Mouse (Mus musculus) urinary bladder, postnatal 36 days (tissue): ENCODE measurements around the gene Mcoln1.

Source experiments
- DNase-seq, 2 experiments: peaks; one replicate each; pipeline ENCODE4 v3.0.0; 2022; ENCODE audit warnings: low spot score in 2 of 2, mixed read lengths in 1 of 2

Gene Mcoln1

DNA sequence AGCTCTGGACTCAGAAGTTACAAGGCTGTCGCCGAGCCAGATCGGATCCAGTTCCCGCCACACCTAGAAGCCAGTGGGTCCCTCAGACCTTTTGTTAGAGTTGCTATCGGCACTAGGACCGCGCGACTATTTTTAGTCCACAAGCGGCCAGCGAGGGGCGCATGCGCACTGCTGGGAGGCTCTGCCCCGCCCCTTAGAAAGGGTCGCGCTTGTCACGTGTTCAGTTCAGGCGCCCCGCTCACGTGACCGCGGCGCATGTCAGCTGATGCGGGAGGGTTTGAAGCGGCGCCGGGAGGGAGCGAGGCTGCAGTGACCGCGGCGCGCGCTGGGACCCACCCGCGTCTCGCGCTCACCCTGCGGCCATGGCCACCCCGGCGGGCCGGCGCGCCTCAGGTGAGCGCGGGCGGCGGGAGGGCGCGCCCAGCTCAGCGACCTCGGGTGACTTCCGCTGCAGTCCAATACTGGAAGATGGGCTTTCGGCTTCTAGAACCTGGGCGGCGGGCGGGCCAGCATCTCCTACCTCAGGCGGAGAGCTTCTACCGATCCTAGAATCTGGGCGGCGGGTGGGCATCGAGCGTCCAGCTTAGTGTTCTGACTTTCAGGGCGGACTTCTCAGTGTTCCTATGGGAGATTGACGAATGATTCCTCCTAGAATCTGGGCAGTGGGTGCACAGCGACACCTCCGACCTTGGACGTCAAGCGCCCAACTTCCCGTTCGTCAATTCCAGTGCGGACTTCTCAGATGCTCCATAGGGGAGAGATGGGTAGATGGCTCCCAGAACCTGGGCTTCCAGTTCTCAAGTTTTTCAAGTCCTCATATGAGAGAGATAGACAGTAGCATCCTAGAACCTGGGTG is at the start of gene Mcoln1:
Mcoln1 (plus strand) TSS at position 223 of the 856 bp plus-strand sequence.
- peak; percentile 96 to 98 for DNase-seq

DNA sequence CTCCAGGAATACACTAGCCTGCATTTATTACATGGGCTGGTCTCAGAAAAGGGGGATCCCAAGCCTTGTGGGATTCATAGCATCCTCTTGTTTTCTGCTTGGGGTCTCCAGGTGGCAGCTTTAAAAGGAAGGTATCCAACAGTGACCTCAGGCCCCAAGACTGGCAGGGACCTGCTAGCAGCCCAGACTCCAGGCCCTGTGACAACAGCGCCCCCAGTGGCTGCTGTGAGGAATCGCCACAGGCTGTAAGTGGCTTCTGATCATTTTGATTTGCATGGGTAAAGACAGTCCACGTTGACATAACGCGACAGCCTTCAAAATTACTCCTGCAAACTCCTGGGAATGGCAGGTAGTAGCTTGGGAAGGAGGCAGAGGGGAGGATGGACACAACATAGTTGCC is 49.6 kb upstream of the Mcoln1 start:
- peak; percentile 35 to 54 for DNase-seq

- DNase-seq: no peak
Measured at GRCm38 (mm10) chr8:3451992-3452391, 48.3 kb upstream of the Mcoln1 start.

DNA sequence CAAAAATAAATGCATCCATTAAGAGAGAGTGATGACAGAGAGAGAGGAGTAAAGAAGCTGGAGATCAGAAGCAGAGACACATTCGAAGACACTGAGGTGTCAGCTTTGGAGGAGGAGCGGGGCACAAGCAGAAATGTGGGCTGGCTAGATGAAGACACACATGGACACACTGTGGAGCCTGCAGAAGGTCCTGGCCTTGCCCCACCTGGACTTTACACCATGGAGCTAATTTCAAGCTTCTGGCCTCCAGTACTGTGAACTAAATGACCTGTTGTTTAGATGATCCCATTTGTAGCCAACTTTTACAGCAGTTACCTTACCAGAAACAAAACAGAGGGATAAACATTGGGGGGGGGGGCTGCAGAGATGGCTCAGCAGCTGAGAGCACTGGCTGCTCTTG is 37.0 kb upstream of the Mcoln1 start:
- DNase-seq: no peak

- no peak for DNase-seq
Measured at GRCm38 (mm10) chr8:3464309-3464708, 35.9 kb upstream of the Mcoln1 start.

DNA sequence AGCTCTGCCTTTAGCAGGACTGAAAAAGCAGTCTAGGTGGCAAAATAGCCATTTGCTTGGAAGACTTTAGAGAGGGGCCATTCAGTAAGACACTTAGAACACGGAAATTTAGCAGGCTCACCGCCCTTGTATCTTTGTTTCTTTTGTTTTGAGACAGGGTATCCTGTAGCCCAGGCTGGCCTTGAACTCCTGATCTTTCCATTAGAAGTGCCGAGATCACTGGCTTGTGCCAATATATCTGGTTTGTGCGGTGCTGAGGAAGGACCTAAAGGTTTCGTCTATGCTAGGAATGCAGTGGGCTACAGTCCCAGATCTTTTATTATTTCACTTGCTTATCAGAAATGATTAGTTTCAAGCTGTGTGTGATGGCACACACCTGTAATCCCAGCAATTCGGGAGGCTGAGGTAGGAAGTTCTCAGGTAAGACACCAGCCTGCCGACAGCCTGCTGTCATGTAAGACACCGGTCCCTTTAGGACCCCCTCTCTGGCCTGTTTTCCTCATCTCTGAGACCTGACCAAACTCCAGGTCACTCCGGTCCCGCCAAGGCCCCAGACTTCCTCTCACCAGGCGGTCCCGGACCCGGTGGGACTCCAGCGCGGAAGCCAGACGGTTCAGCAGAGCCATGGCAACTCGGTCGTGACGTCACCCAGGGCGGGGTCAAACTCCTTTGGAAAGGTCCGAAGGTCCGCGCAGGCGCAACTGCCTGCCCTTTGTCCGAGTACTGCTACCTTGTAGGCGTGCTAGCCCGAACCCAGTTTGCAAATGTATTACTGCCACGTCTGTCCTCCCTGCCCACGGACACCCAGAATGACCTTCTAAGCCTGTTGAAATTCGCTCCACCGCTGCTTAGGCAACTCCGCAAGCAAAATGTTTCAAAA is 33.0 kb upstream of the Mcoln1 start, which contains the start of gene Pex11g:
Pex11g (minus strand) TSS at position 675 of the 880 bp plus-strand sequence.
- peak; percentile 99 for DNase-seq

DNA sequence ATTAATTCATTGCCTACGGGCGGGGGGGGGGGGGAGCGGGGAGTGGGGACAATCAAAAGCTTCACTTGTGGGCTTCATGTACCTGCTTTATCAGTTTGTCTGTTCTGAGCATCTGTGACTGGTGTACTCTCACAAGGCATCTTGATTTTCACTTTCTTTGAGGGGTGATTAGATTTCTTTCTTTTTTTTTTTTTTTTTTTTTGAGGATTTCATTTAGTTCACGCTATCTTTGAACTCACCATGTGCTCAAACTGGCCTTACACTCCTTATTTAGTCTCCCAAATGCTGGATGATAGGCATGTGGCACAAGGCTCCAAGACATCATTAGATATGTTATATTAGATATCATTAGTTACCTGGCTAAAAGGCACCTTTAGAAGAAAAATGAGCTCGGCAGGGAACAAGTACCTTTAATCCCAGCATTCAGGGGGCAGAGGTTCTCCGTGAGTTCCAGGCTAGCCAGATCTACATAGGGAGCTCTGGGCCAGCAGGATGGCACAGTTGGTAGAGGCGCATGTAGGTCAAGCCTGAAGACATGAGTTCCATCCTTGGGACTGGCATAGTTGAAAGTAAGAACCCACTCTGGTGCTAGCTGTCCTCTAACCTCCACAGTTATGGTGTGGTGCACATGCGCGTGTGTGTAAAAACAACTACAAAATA is 32.2 kb upstream of the Mcoln1 start:
- no peak for DNase-seq

GRCm38 (mm10) chr8:3468838-3469237 is 31.4 kb upstream of the Mcoln1 start:
- no peak for DNase-seq

- DNase-seq: no peak
Measured at GRCm38 (mm10) chr8:3470562-3470961, 29.7 kb upstream of the Mcoln1 start, which contains the start of gene Tex45. Gene Tex45, plus strand, starts transcription at chr8:3470862.

GRCm38 (mm10) chr8:3475715-3476429 is 24.4 kb upstream of the Mcoln1 start:
- no peak for DNase-seq

- no peak for DNase-seq
Measured at GRCm38 (mm10) chr8:3480221-3480785, 20.0 kb upstream of the Mcoln1 start.

- no peak for DNase-seq
Measured at GRCm38 (mm10) chr8:3481605-3482004, 18.7 kb upstream of the Mcoln1 start.

DNA sequence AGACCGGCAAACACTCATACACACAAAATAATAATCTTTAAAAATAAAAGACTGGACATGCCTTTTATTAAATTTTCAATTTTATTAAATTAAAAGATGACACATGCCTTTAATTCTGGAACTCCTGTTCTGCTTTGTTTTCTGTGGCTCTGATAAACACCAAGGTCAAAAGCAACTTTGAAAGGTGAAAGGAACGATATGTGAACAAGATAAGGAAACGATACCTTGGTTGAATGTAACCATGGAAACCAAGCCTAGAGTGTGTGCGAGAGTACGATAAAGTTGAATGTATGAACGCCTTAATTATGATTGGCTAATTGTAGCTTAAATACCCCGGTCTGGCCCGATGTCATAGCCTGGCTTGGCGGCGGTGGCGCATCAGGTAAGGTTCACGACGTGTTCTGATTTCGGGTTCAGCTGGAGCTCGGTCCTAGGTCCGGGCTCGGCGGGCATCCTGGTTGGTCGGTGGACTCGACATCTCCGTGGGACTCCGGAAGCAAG is 18.0 kb upstream of the Mcoln1 start:
- no peak for DNase-seq

- DNase-seq: no peak
Measured at GRCm38 (mm10) chr8:3483546-3483945, 16.7 kb upstream of the Mcoln1 start.

DNA sequence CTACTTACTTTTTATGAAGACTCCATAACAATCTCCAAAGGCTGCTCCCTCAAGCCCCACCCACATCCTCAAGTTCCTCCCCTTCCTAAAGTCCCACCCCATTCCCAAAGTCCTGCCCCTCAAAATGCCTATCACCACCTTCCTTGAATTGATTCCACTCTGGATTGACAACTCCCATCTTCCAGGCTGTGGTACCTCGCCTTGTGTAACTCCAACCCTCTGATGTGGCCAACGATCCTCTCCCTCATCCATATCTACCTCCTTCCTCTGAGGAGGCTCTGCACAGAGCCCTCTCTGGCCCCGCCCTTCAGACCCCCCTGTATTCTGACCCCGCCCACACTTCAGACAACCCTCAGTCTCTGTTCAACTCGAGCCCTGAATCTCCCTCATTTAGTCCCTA is 15.1 kb upstream of the Mcoln1 start:
- DNase-seq: no peak

- peak; percentile 55 to 72 for DNase-seq
Measured at GRCm38 (mm10) chr8:3492901-3493844, 7.1 kb upstream of the Mcoln1 start, which contains the start of gene Zfp358. Gene Zfp358, plus strand, starts transcription at chr8:3493138.

- DNase-seq: no peak
Measured at GRCm38 (mm10) chr8:3493845-3494208, 6.4 kb upstream of the Mcoln1 start.

DNA sequence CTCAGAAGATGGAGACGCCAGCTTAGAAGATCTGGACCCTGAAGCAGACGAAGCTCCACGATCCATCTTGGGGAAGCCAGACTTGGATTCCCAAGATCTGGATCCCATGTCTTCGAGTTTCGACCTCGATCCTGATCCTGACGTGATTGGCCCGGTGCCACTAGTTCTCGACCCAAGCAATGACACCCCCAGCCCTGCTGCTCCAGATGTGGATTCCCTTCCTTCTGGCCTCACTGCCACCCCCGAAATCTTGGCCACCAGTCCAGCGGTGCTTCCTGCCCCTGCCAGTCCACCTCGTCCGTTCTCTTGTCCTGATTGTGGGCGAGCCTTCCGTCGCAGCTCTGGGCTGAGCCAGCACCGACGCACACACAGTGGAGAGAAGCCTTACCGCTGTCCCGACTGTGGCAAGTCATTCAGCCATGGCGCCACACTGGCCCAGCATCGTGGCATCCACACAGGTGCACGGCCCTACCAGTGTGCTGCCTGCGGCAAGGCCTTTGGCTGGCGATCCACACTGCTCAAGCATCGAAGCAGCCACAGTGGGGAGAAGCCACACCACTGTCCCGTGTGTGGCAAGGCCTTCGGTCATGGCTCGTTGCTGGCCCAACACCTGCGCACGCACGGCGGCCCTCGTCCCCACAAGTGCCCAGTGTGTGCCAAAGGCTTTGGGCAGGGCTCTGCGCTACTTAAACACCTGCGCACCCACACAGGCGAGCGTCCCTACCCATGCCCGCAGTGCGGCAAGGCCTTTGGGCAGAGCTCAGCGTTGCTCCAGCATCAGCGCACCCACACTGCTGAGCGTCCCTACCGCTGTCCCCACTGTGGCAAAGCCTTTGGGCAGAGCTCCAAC is 4.5 kb upstream of the Mcoln1 start:
- DNase-seq: no peak

GRCm38 (mm10) chr8:3496428-3496748 is 3.9 kb upstream of the Mcoln1 start:
- no peak for DNase-seq
